Mouse (Mus musculus) telencephalon, adult 2 months (tissue): ENCODE results near the gene Gm20388.

ENCODE experiments used
- DNase-seq: peaks from one replicate; pipeline ENCODE4 v3.0.0-alpha.2; 2011; ENCODE audit warnings: low read depth, low spot score

Gm20388 gene

DNA sequence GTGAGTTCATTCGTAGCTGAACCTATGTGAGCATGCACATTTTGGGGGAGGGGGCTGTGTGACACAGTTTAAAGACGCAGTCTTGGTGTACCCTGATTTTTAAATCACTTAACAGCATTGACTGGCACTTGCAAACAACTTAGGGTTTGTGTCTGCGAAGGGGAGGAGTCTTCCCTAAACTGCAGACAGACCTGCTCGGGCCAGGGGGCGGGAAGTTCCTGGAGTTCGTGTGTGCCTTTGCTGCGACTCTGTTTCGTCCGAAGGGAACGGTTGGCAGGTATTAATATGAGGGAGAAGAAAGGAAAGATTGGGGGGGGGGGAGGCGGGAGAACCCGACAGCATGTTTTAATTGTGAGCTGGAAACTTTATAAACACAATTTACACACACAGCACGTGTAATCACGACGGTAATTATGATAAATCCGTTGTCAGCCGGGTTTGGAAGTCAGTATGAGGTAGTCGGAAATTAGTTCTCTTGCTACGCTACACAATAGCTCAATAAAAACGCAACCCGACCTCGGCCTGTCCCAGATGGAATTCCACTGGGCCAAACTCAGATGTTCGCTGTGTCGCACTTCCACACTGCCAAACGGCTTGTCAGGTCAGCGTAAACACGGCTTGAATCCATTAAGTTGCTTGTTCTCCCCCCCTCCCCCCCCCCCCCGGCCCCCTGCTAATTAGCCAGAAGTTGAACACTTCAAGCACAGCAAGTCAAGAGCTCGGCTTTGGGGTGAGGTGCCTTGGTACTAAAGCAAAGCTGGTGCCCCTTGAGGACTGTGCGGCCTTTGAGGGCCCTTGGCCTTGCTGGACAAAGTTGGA lies 1264.3 kb downstream of the Gm20388 start:
- no peak for DNase-seq

DNA sequence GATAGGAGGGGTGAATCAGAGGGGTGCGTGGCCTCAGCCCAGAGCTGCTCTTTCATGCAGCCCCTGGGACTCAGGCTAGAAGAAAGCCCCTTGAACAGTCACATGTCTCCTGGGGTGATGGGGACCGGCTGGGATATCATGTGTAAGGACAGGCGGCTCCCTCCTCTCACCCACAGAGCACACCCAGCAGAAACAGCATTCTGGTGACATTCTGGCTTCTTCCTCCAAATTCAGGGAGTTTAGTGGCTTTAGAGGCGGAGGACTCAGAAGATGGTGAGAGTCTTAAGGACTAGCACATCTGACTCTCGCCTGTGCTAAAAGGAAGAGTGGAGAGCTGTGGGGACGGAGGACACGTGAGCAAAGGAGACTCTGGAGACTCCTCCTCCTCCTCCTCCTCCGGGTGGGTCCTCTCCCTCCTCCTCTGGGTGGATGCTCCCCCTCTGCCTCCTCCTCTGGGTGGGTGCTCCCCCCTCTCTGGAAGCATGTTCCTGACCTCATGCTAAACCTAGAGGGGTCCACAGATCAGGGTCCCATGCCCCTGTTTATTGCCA lies 1265.0 kb downstream of the Gm20388 start:
- DNase-seq: no peak

DNA sequence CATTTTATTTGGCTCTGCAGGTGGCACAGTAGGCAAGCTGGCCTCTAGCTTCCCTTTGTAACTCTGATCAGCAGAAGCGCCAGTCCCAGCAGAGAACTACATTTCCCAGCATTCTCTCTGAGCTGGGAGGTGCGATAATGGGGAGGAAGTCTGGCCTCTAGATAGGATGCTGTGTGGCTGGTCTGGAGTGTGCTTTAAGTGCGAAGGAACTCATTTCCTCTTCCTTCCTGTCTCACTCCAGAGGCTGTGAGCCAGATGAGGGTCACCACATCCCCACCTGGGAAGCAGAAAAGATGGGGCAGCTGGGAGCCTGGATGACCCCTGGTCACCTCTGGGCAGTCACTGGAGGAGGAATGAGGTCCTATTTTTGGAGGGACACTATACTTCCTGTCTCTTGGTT lies 1265.7 kb downstream of the Gm20388 start:
- DNase-seq: no peak

DNA sequence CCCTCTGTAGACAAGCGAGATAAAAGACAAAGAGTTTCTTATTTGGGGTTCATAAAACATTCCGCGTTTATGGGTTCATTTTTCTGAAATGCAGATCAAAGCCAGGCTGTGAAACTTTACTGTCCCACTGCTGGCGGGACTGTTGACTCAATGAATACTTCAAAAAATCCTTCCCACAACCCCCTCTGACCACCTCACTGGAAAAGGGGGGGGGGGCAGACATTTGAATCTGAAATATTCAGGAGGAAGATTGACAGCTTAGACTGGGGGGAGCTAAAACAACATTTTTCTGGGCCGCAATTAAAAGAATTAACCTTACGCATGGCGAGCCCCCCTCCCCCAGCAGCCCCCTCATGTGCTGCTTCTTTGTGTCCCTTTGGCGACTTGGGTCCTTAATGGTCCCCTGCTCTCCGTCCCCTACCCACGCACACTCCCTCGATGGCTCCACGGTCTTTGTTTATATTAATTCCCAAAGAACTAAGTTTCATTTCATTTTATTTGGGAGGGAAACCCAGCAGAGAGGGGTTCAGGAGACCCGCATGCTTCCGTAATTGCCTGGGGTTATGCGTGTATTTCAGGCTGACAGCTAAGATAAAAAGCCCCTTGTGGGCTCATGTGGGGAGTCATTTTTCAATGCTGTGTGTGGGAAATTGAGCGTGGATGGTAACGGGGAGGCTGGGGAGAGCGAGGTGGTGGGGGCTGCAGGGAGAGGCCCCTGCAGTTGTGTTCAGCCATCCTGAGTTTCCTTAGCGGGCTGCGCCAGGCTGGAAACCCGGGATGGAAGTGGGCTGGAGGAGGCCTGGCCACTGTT lies 1270.0 kb downstream of the Gm20388 start:
- DNase-seq: no peak

DNA sequence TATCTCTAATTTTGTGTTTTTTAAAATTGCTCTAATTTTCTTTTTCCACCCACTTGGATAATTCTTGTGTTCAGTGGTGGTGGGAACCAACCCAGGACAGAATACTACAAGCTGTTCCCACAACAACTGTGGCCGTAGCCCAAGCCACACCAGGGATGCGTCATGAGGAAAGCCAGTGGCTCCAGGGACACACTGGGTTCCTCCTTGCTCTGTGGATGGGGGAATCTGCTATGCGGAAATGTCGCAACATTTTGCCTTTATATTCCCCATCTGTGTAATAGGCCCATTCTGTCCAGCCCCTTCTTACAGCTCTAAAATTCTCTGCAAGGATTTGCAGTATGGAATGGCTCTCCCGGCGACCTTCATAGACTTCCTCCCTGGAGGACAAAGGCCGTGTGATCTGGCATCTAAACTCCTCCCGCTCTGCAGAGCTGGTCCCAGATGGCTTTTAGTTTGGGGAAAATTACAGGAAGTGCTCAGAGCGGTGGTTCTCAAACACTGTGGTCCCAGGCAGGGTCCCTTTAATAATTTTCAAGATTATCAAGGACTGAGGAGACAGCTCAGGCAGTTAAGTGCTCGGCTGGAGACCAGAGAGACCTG lies 1270.7 kb downstream of the Gm20388 start:
- no peak for DNase-seq

DNA sequence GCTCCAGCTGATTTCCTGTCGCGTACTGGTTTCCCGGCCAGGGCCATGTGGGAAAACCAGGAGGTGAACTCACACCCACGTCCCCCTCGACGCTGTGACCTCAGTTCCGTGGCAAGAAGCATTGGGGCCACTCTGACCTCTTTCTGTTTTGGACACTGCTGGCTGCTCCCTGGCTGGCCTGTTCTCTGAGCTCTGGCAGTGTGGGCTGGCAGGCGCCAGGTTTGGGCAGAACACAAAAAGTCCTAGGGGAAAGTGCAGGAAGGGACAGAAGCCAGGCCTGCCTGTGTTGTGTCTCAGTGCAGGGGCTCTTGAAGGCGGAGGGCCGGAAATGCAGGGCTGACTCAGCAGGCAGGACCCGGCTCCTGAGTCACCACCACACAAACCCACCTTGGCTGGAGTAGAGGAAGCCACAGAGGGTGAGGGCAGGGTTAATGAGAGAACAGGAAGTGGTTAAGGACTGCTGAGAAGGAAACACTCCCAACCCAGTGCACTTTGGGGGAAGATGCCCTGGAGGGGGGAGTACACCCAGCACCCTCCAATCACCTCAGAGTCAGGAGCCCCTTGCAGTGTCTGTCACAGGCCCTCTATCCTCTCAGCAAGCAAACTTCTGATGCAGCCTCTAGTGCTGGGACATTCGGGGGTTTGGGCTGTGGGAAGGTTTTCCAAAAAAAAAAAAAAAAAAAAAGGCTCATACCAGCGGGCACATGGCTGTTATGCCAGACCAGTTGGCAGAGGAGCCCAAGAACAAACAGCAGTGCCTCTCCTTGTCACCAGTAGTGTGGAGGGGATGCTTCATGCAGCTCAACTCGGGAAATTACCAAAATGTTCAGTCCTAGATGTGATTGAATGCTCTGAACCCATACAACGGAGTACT lies 1277.1 kb downstream of the Gm20388 start:
- no peak for DNase-seq

DNA sequence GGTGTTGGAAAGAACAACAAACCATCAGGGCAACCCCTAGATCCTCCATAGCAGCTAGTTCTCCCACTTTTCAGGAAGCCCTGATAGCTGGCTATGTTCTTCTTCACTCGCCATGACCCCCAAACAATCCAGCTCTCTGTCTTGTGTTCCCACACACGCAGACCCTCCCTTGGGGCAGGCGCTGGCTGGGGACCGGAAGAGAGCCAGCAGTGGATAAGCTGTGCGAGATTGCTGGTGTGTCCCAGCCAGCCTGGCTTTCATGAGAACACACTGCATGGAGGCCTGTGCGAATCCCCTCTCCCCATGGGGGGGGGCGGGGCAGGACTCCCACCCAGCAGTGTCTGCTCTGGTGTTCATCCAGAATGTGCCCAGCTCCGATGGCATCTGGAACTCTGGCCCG lies 1278.4 kb downstream of the Gm20388 start:
- DNase-seq: no peak

DNA sequence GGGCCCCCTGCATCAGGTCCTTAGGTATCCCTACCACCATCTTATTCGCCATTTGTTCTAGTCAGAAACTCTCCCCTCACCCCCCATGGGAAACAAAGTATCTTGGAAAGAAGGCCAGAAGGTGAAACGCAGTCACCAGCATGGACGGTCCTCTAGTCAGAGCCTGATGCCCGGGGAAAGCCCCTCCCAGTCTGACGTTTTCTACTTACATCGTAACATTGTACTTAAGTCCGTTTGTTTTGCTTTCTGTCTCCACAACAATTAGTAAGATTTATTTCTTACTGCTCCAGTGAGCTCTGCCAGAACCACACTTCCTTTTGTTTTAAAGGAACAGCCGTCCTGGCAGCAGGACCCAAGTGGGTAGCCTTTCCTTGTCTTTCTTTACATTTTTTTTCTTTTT lies 1281.8 kb downstream of the Gm20388 start:
- no peak for DNase-seq

DNA sequence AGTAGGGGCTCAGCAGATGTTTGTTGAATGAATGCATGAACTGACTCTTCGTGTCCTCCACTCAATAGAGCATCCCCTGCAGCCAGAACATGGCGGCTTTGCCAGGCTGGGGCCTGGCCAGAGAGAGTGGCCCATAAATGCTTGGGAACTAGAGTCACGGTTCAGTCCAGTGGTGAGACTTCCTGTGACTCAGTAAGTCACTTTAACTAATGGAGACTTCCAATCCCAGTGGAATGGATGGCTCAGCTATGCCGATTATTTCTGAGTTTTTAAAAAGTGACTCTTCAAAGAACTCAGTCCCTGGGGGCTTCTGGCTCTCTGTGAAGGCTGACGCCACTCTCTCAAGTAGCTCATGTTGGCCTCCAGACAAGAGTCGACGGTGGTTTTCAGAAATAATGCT lies 1285.3 kb downstream of the Gm20388 start:
- no peak for DNase-seq

DNA sequence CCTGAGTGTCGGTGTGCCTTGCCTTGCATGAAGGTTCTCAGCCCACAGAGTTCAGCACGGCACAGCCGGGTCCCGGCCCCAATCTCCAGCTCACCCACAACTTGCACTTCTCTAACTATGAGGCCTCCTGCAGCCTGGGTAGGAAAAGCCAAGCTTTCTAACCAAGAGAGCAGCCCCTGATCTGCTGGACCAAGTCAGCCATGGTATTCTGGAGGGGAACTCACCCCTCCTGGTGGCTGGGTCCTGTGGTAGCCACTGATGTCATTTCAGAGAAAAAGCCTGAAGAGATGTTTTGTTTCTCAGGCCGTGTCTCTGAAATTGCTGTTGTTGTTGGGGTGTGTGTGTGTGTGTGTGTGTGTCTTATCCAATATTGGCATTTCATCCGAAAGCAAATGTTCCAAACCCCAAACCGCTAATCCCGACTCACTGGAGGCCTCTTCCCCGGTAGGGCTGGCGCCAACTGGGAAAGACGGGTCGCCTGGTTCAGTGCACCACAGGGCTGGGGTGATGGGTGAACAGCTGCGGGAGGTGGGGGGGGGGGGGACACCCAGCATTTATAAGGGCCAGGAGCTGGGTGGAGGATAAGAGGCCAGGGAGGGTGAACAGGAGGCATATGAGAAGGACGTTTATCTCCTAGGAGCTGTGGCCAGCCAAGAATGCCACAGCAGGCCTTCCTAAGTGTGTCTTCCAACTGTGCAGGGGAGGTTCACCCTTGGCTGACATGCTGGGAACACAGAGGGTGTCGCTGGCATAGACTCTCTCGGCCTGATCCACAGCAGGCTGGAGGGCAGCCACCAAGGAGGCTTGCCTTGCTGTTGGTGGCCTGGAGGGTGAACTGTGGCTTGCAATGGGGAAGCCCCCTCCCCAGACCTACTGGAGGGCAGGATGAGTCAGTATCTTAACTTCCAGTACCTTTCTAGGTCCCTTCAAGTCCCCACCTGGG lies 1286.4 kb downstream of the Gm20388 start:
- no peak for DNase-seq

DNA sequence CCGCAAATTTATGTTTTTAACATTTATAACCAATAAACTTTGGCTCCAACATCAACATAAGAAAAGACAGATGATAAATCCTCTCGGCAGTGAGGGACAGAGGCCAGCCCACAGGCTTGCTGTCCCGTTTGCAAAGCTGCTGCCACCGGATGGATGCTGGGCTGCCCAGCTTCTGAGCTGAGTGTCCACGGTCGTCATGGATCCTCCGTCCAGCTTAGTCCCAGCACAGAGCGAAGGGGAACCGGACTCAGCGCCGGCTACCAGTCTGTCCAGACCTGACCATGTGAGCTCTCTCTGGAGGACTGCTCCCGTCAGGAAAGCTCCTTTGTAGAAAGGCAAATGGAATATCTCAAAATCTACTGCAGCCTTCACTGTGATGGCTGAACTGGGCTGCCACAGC lies 1289.4 kb downstream of the Gm20388 start:
- DNase-seq: no peak

DNA sequence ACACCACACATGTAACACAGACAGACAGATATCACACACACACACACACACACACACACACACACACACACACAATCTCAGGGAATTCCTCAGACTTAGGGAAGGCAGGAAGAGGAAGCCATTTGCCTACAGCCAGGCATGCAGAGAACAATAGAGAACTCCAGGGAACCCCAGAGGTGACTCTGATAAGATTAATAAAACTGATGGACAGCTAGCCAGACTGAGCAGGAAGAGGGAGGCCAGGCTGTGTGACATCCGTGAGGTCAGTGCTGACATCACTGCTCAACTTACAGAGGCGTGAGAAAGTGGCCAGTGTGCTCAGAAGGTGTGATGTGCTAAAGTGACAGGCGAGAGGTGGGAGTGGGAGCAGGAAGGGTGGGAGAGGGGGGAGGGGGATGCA lies 1290.3 kb downstream of the Gm20388 start:
- no peak for DNase-seq

DNA sequence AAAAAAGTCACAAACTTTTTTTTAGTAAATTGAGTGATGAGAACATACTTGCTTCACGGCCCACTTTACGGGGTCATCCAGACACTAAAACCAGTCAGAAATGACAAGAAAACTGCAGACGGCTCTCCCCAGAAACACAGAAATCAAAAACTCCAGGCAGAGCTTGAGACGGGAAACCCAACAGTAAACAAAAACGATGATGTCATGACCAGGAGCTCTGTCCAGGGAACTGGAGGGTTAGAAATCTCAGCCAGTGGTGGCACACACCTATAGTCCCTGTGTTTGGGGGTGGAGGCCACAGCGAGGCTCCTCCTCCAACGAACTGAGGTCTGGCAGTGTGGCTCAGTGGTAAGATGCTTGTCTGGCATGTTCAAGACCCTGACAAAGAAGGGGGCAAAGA lies 1291.0 kb downstream of the Gm20388 start:
- no peak for DNase-seq

DNA sequence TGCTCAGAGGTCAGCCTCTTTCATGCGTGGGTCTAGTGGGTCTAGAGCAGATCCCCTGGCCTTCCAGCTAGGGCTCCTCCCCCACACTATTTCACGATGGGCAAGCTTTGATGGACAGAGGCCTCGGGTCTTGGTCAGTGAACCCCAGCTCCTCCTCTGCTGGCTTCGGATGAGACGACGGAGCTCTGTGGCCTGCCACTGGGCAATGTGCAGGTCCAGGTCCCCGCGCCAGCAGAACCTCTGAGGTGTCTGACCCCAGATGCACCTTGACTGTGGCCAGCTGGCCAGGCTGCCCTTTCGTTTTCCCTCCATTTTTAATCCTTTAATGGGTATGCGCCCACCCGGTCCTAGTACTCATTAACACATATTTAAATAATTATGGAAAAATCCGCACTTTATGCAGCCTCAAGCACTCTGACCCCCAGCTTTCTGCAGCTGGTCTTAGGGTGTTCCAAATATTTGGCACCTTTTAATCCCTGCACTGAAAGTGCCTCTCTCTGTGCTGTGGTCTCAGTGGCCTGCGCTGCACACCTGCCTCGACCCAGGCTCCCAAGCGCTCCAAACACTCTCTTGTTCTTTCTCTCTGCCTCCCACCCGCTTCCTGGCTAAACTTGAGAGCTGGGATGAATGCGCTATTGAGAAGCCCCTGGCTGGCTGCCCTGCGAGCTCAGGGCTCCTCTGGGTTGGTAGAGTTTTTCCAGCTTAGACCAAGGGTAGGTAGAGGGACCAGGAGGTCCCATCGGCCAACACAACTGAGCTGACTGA lies 1293.2 kb downstream of the Gm20388 start:
- DNase-seq: peak; percentile 13

DNA sequence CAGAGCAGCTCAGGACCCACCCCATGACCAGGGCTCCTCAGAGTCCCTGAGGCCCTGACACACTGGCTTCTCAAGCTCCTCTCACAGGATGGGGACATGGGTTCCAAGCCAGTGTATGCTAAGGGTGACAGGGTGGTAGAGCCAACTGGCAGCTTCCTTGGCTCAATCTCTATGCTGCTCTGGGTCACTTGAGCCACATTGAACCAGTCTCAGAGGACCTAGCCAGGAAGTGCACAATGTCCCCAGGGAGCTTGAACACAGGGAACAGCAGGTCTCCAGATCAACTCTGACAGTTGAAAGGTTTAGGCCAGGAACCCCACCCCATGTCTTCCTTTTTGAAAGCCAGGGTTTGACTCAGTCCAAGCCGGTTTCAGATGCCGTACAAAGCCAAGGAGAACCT lies 1296.5 kb downstream of the Gm20388 start:
- DNase-seq: no peak

DNA sequence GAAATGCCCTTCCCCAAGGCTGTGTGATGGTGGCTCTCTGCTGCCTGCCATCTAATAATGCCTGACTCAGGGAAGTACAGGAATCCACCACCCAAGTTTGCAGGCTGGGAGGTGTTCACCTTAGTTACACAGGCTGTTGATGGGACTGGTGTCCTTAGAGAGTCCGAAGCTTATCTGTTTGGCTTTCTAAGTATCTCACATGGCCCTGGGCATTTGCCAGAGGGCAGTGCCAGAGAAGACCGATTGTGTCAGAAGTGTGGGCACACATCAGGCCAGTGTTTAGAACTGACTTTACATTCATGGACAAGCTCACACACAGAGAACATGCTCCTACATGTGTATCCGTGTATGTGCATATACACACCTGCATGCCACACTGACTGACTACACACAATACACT lies 1300.0 kb downstream of the Gm20388 start:
- no peak for DNase-seq

DNA sequence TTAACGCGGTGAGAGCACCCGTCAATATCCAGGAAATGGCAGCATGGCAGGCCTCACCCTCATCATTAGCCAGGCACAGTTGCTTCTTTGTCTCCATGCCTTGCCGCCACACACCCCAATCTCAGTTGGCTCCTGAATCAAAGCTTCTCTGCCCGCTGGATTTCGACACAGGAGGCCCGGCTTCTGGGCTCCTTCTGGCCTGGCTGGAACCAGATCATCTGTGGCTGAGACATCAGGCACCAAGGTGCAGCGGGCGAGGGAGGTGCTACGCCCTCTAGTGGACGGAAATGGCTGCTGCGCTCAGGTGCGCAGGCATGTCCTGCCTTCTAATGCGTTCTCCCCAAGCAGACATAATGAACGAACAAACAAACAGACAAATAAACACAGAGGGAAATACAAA lies 1302.6 kb downstream of the Gm20388 start:
- no peak for DNase-seq

DNA sequence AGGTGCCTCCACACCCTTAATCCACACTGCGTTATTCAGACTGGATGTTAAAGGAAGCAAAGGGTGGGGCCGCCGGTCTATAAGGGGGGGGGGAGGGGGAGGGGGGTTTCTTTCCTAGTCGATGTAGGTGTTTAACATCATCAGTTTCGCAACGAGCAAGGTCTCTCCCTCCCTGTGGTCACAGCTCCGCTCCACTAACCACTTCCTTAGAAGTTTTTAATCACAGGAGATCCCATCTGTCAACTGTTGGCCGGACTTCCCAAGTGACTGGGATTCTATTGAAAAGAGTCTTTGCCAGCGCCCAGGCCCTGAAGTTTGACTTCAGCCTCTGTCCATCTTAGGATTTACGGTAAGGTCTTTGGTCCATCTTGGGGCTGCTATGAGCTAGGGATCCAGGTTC lies 1303.0 kb downstream of the Gm20388 start:
- no peak for DNase-seq

DNA sequence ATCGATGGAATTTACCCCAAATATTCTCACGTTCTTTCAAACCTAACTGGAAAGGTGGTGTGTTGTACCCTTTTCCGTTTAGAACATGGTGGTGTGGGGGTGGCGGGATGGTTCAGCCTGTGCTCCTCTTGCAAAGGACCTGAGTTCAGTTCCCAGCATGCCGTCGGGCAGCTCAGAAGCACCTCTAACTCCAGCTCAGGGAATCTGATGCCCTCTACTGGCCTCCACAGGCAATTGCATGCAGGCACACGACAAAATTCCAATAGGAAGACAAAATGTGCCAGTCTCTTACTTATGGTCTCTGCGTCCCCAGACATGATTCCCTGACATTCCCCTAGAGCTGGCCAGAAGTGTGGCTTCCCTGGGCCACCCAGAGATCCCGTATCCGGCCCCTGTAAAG lies 1304.3 kb downstream of the Gm20388 start:
- no peak for DNase-seq
